ENCODE assay signal across 17 mouse cellular contexts in the genomic region with DNA sequence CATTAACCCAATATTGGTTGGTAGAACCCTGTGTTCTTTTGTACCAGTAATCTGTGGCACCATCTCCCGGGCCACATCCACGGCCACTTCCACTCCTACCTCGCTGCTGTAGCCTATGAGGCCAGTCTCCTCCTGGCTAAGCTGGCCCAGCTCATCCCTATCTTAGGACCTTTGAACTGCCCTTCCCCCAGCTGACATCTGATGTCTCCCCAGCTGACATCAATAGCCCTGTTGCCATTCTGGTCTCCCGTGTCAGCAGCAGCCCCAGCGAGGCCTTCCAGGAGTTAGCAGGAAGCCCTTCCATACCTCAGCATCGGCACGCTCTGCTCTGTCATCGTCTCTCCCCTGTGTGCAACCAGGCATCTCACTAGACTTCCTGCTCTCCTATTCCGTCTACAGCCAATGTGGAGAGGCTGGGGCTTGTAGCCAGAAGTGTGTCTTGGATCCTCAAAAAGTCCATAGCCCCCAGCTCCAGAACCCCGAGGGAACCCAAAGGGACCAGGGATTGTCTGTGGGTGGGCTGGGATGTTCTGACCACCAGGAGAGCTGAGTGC. TPM values are rescaled to one million over a fixed set of nuclear protein-coding genes. Genes with fewer than 3 reads are reported as not detected.
A peak's percentile ranks its signal among the peaks of the same experiment; 100 is the strongest.
DNase-seq lines count a peak whose midpoint lies in the region; ATAC-seq and TF ChIP-seq lines count a peak whose summit lies in the region.
"Had no signal": no experiment of that assay in that cellular context is flagged by ENCODE, and none has a peak within 500 bp of the region (broad histone marks: within the 10 kb centered on the region; RNA-seq: fewer than 3 reads in every experiment).

No protein-coding gene starts in this region.

- no peak for TF ChIP-seq CTCF in testis, adult 2 months (IDR thresholded peaks at IDR 0.05; ENCODE audit: control insufficient read depth, insufficient read depth, insufficient replicate concordance, low read depth, low read length)

- no peak for TF ChIP-seq POLR2A in testis, adult 2 months (IDR thresholded peaks at IDR 0.05; ENCODE audit: control insufficient read depth, low read depth, low read length)

- peaks cover 20% of the 10 kb centered on the region for H3K4me1 ChIP-seq in embryonic facial prominence, embryonic 13.5 days
- peaks cover 16% of the 10 kb centered on the region for H3K4me1 ChIP-seq in embryonic facial prominence, embryonic 10.5 days
- no peaks in the 10 kb centered on the region for H3K4me1 ChIP-seq in kidney, embryonic 14.5 days (ENCODE audit: control insufficient read depth, insufficient read depth, low read length)
- H3K4me1 ChIP-seq in testis, adult 2 months (ENCODE audit: control insufficient read depth, insufficient read depth, low read length), result no peaks in the 10 kb centered on the region; the same call in 1 of the 2 replicates
- H3K4me1 ChIP-seq in midbrain, embryonic 11.5 days (ENCODE audit: control insufficient read depth, insufficient read depth, low read length), result no peaks in the 10 kb centered on the region
- H3K4me1 ChIP-seq: stomach, embryonic 15.5 days had no signal

- H3K27ac ChIP-seq in embryonic facial prominence, embryonic 13.5 days, result no peak overlapping the region
- no peak overlapping the region for H3K27ac ChIP-seq in embryonic facial prominence, embryonic 10.5 days (replicated peaks)
- no peak overlapping the region for H3K27ac ChIP-seq in kidney, embryonic 14.5 days (ENCODE audit: low read depth, low read length)
- no peak overlapping the region for H3K27ac ChIP-seq in testis, adult 2 months (ENCODE audit: control insufficient read depth, insufficient read depth, low read depth, low read length)
- no peak overlapping the region for H3K27ac ChIP-seq in midbrain, embryonic 11.5 days (ENCODE audit: low read depth, low read length)
- H3K27ac ChIP-seq: embryonic facial prominence, embryonic 15.5 days; limb, embryonic 15.5 days; stomach, embryonic 15.5 days had no signal

- no peak overlapping the region for H3K4me3 ChIP-seq in embryonic facial prominence, embryonic 13.5 days
- H3K4me3 ChIP-seq in embryonic facial prominence, embryonic 10.5 days, result no peak overlapping the region
- no peak overlapping the region for H3K4me3 ChIP-seq in kidney, embryonic 14.5 days (ENCODE audit: low read length)
- peak overlapping the region; percentile 62 for H3K4me3 ChIP-seq in testis, adult 2 months (ENCODE audit: control insufficient read depth, low read depth, low read length)
- no peak overlapping the region for H3K4me3 ChIP-seq in midbrain, embryonic 11.5 days (ENCODE audit: low read depth, low read length)
- H3K4me3 ChIP-seq: embryonic facial prominence, embryonic 15.5 days; limb, embryonic 15.5 days; stomach, embryonic 15.5 days had no signal

- intact Hi-C loops in left cerebral cortex, postnatal 10 days (cut with DNase I), result loop anchor here (5.0 kb wide), 4 partner anchors 296 to 611 kb away; no protein-coding TSS in a partner anchor

- H3K9ac ChIP-seq in embryonic facial prominence, embryonic 13.5 days, result peak overlapping the region; percentile 36; the same call in 1 of the 2 replicates
- H3K9ac ChIP-seq in kidney, embryonic 14.5 days (ENCODE audit: low read depth, low read length), result no peak overlapping the region
- no peak overlapping the region for H3K9ac ChIP-seq in midbrain, embryonic 11.5 days (ENCODE audit: low read length)
- H3K9ac ChIP-seq: embryonic facial prominence, embryonic 15.5 days; forebrain, postnatal 0 days; limb, embryonic 15.5 days; stomach, embryonic 15.5 days had no signal

- 29% methylated on average over 10 of the region's 10 CpGs for whole genome bisulfite sequencing in embryonic facial prominence, embryonic 13.5 days
- 35% methylated on average over 10 of the region's 10 CpGs for WGBS in embryonic facial prominence, embryonic 10.5 days
- WGBS in kidney, embryonic 14.5 days, result 21% methylated on average over 10 of the region's 10 CpGs
- 45% methylated on average over 10 of the region's 10 CpGs for WGBS in midbrain, embryonic 11.5 days

- H3K4me2 ChIP-seq in embryonic facial prominence, embryonic 13.5 days, result no peak overlapping the region
- H3K4me2 ChIP-seq in kidney, embryonic 14.5 days (replicated peaks; ENCODE audit: low read depth, low read length), result no peak overlapping the region
- H3K4me2 ChIP-seq in midbrain, embryonic 11.5 days, result no peak overlapping the region
- H3K4me2 ChIP-seq: embryonic facial prominence, embryonic 15.5 days; limb, embryonic 15.5 days; stomach, embryonic 15.5 days had no signal

- no peak for ATAC-seq in embryonic facial prominence, embryonic 13.5 days (ENCODE audit: insufficient number of reproducible peaks, insufficient read depth, low FRiP score, low TSS enrichment, low read depth)
- peak; percentile 38; the same call in 1 of the 2 replicates for ATAC-seq in kidney, embryonic 14.5 days (ENCODE audit: low FRiP score, low TSS enrichment)
- ATAC-seq in midbrain, embryonic 11.5 days (ENCODE audit: low FRiP score), result no peak

- H3K36me3 ChIP-seq in embryonic facial prominence, embryonic 13.5 days, result no peaks in the 10 kb centered on the region
- H3K36me3 ChIP-seq in embryonic facial prominence, embryonic 10.5 days (replicated peaks), result 0 out of 2 replicates have a peak, but pooled peaks cover 4% of the 10 kb centered on the region
- no peaks in the 10 kb centered on the region for H3K36me3 ChIP-seq in kidney, embryonic 14.5 days (ENCODE audit: control insufficient read depth, insufficient read depth, low read length)
- H3K36me3 ChIP-seq in testis, adult 2 months (ENCODE audit: control insufficient read depth, insufficient read depth, low read length), result no peaks in the 10 kb centered on the region
- no peaks in the 10 kb centered on the region for H3K36me3 ChIP-seq in midbrain, embryonic 11.5 days (ENCODE audit: control insufficient read depth, insufficient read depth, low read length)
- H3K36me3 ChIP-seq: embryonic facial prominence, embryonic 15.5 days; limb, embryonic 15.5 days; stomach, embryonic 15.5 days had no signal

- DNase-seq in embryonic facial prominence, embryonic 10.5 days (ENCODE audit: low spot score), result no peak
- no peak for DNase-seq in kidney, postnatal 10 days
- no peak for DNase-seq in testis, postnatal 14 days (ENCODE audit: low spot score)
- no peak for DNase-seq in left cerebral cortex, postnatal 10 days (ENCODE audit: extremely low spot score in 1 of 2, low spot score in 2 of 2)
- DNase-seq in midbrain, embryonic 11.5 days (ENCODE audit: low spot score, missing footprints), result no peak
- DNase-seq: cerebellum, postnatal 14 days; kidney, postnatal 14 days; layer of hippocampus, postnatal 36 days; lung, postnatal 4 days had no signal

- peaks cover 3% of the 10 kb centered on the region; the same call in 1 of the 2 replicates for H3K27me3 ChIP-seq in embryonic facial prominence, embryonic 13.5 days
- H3K27me3 ChIP-seq in embryonic facial prominence, embryonic 10.5 days (replicated peaks; ENCODE audit: low read depth, poor library complexity, severe bottlenecking), result peaks cover 4% of the 10 kb centered on the region; the same call in 1 of the 2 replicates
- no peaks in the 10 kb centered on the region for H3K27me3 ChIP-seq in kidney, embryonic 14.5 days (ENCODE audit: control insufficient read depth, insufficient read depth, low read length)
- H3K27me3 ChIP-seq in testis, adult 2 months (ENCODE audit: control insufficient read depth, insufficient read depth, low read length), result no peaks in the 10 kb centered on the region
- no peaks in the 10 kb centered on the region for H3K27me3 ChIP-seq in midbrain, embryonic 11.5 days (ENCODE audit: control insufficient read depth, insufficient read depth, low read length)
- H3K27me3 ChIP-seq: embryonic facial prominence, embryonic 15.5 days; limb, embryonic 15.5 days; stomach, embryonic 15.5 days had no signal

- no peaks in the 10 kb centered on the region for H3K9me3 ChIP-seq in embryonic facial prominence, embryonic 13.5 days
- no peaks in the 10 kb centered on the region for H3K9me3 ChIP-seq in embryonic facial prominence, embryonic 10.5 days
- H3K9me3 ChIP-seq in kidney, embryonic 14.5 days (ENCODE audit: control insufficient read depth, low read length), result no peaks in the 10 kb centered on the region
- H3K9me3 ChIP-seq in midbrain, embryonic 11.5 days (ENCODE audit: control insufficient read depth, low read length), result no peaks in the 10 kb centered on the region
- H3K9me3 ChIP-seq: embryonic facial prominence, embryonic 15.5 days; limb, embryonic 15.5 days; stomach, embryonic 15.5 days had no signal

RNA-seq across cellular contexts. Expression of gene Fam209, which starts 4.5 kb away (rescaled TPM):
- polyA plus RNA-seq in embryonic facial prominence, embryonic 13.5 days (2015; fragmentation: Nextera tagmentation; extraction: Ambion mirVana), result 0.73 TPM in 1 of 2 replicates, not detected in the other
- 0.30 and 0.38 TPM in 2 replicates for polyA plus RNA-seq in embryonic facial prominence, embryonic 10.5 days (2016; fragmentation: Nextera tagmentation; extraction: Ambion mirVana)
- 0.40 TPM in 1 of 2 replicates, not detected in the other for polyA plus RNA-seq in kidney, embryonic 14.5 days (2014; fragmentation: Nextera tagmentation; extraction: Ambion mirVana)
- 376 and 416 TPM in 2 replicates for polyA plus RNA-seq in testis, adult 2 months (2012; rRNA removed)
- total RNA-seq in left cerebral cortex, postnatal 10 days (2021), result under 1 TPM in 1 of 2 experiments, not detected in 1; 0.51 TPM
- polyA plus RNA-seq in midbrain, embryonic 11.5 days (2014; fragmentation: Nextera tagmentation; extraction: Ambion mirVana), result 0.65 TPM in 1 of 2 replicates, not detected in the other
- total RNA-seq: layer of hippocampus, postnatal 36 days had no signal
- polyA plus RNA-seq: hindbrain, embryonic 11.5 days had no signal

RNA-seq across cellular contexts. Expression of gene Gcnt7, which starts 18.4 kb away (rescaled TPM):
- polyA plus RNA-seq in embryonic facial prominence, embryonic 13.5 days (2015; fragmentation: Nextera tagmentation; extraction: Ambion mirVana), result 1.4 and 2.1 TPM in 2 replicates
- polyA plus RNA-seq in embryonic facial prominence, embryonic 10.5 days (2016; fragmentation: Nextera tagmentation; extraction: Ambion mirVana), result 1.6 and 2.2 TPM in 2 replicates
- polyA plus RNA-seq in kidney, embryonic 14.5 days (2014; fragmentation: Nextera tagmentation; extraction: Ambion mirVana), result 0.77 and 1.0 TPM in 2 replicates
- 0.07 and 0.11 TPM in 2 replicates for polyA plus RNA-seq in testis, adult 2 months (2012; rRNA removed)
- total RNA-seq in left cerebral cortex, postnatal 10 days (2021), result not detected
- 0.84 and 0.86 TPM in 2 replicates for polyA plus RNA-seq in midbrain, embryonic 11.5 days (2014; fragmentation: Nextera tagmentation; extraction: Ambion mirVana)
- total RNA-seq: forebrain, postnatal 0 days; layer of hippocampus, postnatal 36 days had no signal

RNA-seq across cellular contexts. Expression of gene Rtf2, which starts 36.4 kb away (rescaled TPM):
- 76.4 and 78.4 TPM in 2 replicates for polyA plus RNA-seq in embryonic facial prominence, embryonic 13.5 days (2015; fragmentation: Nextera tagmentation; extraction: Ambion mirVana)
- polyA plus RNA-seq in embryonic facial prominence, embryonic 10.5 days (2016; fragmentation: Nextera tagmentation; extraction: Ambion mirVana), result 78.7 and 80.1 TPM in 2 replicates
- polyA plus RNA-seq in kidney, embryonic 14.5 days (2014; fragmentation: Nextera tagmentation; extraction: Ambion mirVana), result 64.0 and 74.4 TPM in 2 replicates
- 21.9 and 22.3 TPM in 2 replicates for polyA plus RNA-seq in testis, adult 2 months (2012; rRNA removed)
- 10 to 100 TPM; 62.7 to 68.2 TPM for total RNA-seq in left cerebral cortex, postnatal 10 days (2021)
- polyA plus RNA-seq in midbrain, embryonic 11.5 days (2014; fragmentation: Nextera tagmentation; extraction: Ambion mirVana), result 86.8 and 94.7 TPM in 2 replicates

Comparison
In these comparisons a context has a peak if more than half of its experiments do, and no peak if none do; other contexts are left out.
1. RNA of gene Fam209, which starts 4.5 kb away (polyA plus RNA-seq): 376 to 416 TPM in testis, adult 2 months; 0.73 TPM in embryonic facial prominence, embryonic 13.5 days, 0.30 to 0.38 TPM in embryonic facial prominence, embryonic 10.5 days, 0.40 TPM in kidney, embryonic 14.5 days and 0.65 TPM in midbrain, embryonic 11.5 days; every median in the first group is over 100 times any median in the second.